ENCODE assay signal across 18 mouse cellular contexts in genomic region chr17:45542705-45543104, GRCm38 (mm10). TPM values are rescaled to one million over a fixed set of nuclear protein-coding genes. Genes with fewer than 3 reads are reported as not detected.
DNase-seq lines count a peak whose midpoint lies in the region.
"Had no signal": no experiment of that assay in that cellular context is flagged by ENCODE, and none has a peak within 500 bp of the region (broad histone marks: within the 10 kb centered on the region; RNA-seq: fewer than 3 reads in every experiment).

No protein-coding gene starts in this region.

- DNase-seq in cerebellum, adult 11-12 months = peak; percentile 78
- DNase-seq in cerebellum, postnatal 4 days (ENCODE audit: low spot score in 2 of 2) = no peak
- DNase-seq in left cerebral cortex, postnatal 4 days = peak; percentile 62
- no peak for DNase-seq in left cerebral cortex, postnatal 10 days (ENCODE audit: extremely low spot score in 1 of 2, low spot score in 2 of 2)
- DNase-seq in cerebellum, postnatal 25 days = peak; percentile 71 to 76
- DNase-seq in urinary bladder, postnatal 10 days (ENCODE audit: low spot score) = no peak
- no peak for DNase-seq in spleen, postnatal 36 days (ENCODE audit: low spot score in 2 of 2)
- no peak for DNase-seq in lung, adult 18-20 months
- DNase-seq: adrenal gland, adult 2 months; adrenal gland, postnatal 25 days; embryo, embryonic 11 days; gastrocnemius, adult 2 months; gastrocnemius, postnatal 25 days; heart, postnatal 14 days; kidney, adult 11 months had no signal

- intact Hi-C loops in left cerebral cortex, postnatal 4 days (cut with DNase I) = no loop called here
- intact Hi-C loops in left cerebral cortex, postnatal 10 days (cut with DNase I) = no loop called here

RNA-seq across cellular contexts. Expression of gene Tmem151b, which starts 6.8 kb away (rescaled TPM):
- total RNA-seq in left cerebral cortex, postnatal 4 days (2021) = 10 to 100 TPM; 90.3 to 92.2 TPM
- total RNA-seq in left cerebral cortex, postnatal 10 days (2021) = 100 to 1,000 TPM in 1 of 2 experiments, 10 to 100 TPM in 1; 99.5 to 104 TPM
- total RNA-seq: gastrocnemius, adult 2 months; gastrocnemius, postnatal 25 days; granulocyte monocyte progenitor cell, adult 5-6 weeks had no signal

RNA-seq across cellular contexts. Expression of gene Nfkbie, which starts 12.8 kb away (rescaled TPM):
- 1 to 10 TPM; 2.4 to 2.7 TPM for total RNA-seq in left cerebral cortex, postnatal 4 days (2021)
- 1 to 10 TPM; 2.5 to 2.6 TPM for total RNA-seq in left cerebral cortex, postnatal 10 days (2021)

RNA-seq across cellular contexts. Expression of gene Tcte1, which starts 19.5 kb away (rescaled TPM):
- under 1 TPM; 0.58 to 0.64 TPM for total RNA-seq in left cerebral cortex, postnatal 4 days (2021)
- 1 to 10 TPM in 1 of 2 experiments, under 1 TPM in 1; 0.45 to 1.0 TPM for total RNA-seq in left cerebral cortex, postnatal 10 days (2021)
- total RNA-seq: adrenal gland, adult 2 months; adrenal gland, postnatal 25 days; CH12.LX; gastrocnemius, adult 2 months; gastrocnemius, postnatal 25 days; granulocyte monocyte progenitor cell, adult 5-6 weeks; hematopoietic stem cell, adult 5-6 weeks had no signal

RNA-seq across cellular contexts. Expression of gene Slc35b2, which starts 21.0 kb away (rescaled TPM):
- total RNA-seq in left cerebral cortex, postnatal 4 days (2021) = 10 to 100 TPM; 39.2 to 40.2 TPM
- 10 to 100 TPM; 43.8 to 46.7 TPM for total RNA-seq in left cerebral cortex, postnatal 10 days (2021)

RNA-seq across cellular contexts. Expression of gene Hsp90ab1, which starts 30.4 kb away (rescaled TPM):
- 1,000 to 10,000 TPM; 1,680 to 1,682 TPM for total RNA-seq in left cerebral cortex, postnatal 4 days (2021)
- 1,000 to 10,000 TPM; 1,675 to 1,723 TPM for total RNA-seq in left cerebral cortex, postnatal 10 days (2021)

Comparison
In these comparisons a context has a peak if more than half of its experiments do, and no peak if none do; other contexts are left out.
1. DNase-seq: peak in cerebellum, adult 11-12 months (single experiment), left cerebral cortex, postnatal 4 days (single experiment) and cerebellum, postnatal 25 days (2 of 2); none in cerebellum, postnatal 4 days (0 of 2), left cerebral cortex, postnatal 10 days (0 of 2), urinary bladder, postnatal 10 days (single experiment), spleen, postnatal 36 days (0 of 2) and lung, adult 18-20 months (0 of 2).